Mouse (Mus musculus) liver, embryonic 15.5 days (tissue): Measurements from ENCODE around the gene Upf2. TPM values are rescaled to one million over a fixed set of nuclear protein-coding genes. Genes with fewer than 3 reads are reported as not detected.
"Not testable (repeated sequence)": the region's sequence is repeated elsewhere in the genome, so short reads cannot be mapped to it uniquely, and the experiment has no call there.

ENCODE experiments used
- ATAC-seq: fragments of 200-750 bp; cut with Nextera tagmentation; 2 replicates; pipeline ENCODE4 v1.8.0; 2017; ENCODE audit warnings: moderate number of reproducible peaks, mild to moderate bottlenecking, moderate library complexity; ENCODE audit not compliant: insufficient read depth
- H3K27ac ChIP-seq: fragments of 300-500 bp; sonication (generic); replicated peaks from 2 replicates; pipeline ENCODE4 v1.5.1; 2015; ENCODE audit warnings: mild to moderate bottlenecking, inconsistent platforms
- H3K27me3 ChIP-seq: fragments of 300-500 bp; sonication (generic); 2 replicates; pipeline ENCODE4 v1.6.1; 2015; ENCODE audit warnings: mild to moderate bottlenecking, inconsistent platforms
- H3K36me3 ChIP-seq: fragments of 300-500 bp; sonication (generic); replicated peaks from 2 replicates; pipeline ENCODE4 v1.6.1; 2015; ENCODE audit warnings: moderate library complexity, mild to moderate bottlenecking, inconsistent platforms
- H3K4me1 ChIP-seq: fragments of 300-500 bp; sonication (generic); replicated peaks from 2 replicates; pipeline ENCODE4 v1.6.1; 2015; ENCODE audit warnings: inconsistent platforms
- H3K4me2 ChIP-seq: fragments of 300-500 bp; sonication (generic); 2 replicates; pipeline ENCODE4 v1.6.1; 2015; ENCODE audit warnings: moderate library complexity, mild to moderate bottlenecking, inconsistent platforms
- H3K4me3 ChIP-seq: fragments of 300-500 bp; sonication (generic); replicated peaks from 2 replicates; pipeline ENCODE4 v1.5.1; 2015; ENCODE audit warnings: mild to moderate bottlenecking, inconsistent platforms
- H3K9ac ChIP-seq: fragments of 300-500 bp; sonication (generic); 2 replicates; pipeline ENCODE4 v1.6.1; 2015; ENCODE audit warnings: moderate library complexity, mild to moderate bottlenecking, inconsistent platforms
- H3K9me3 ChIP-seq: fragments of 300-500 bp; sonication (generic); replicated peaks from 2 replicates; pipeline ENCODE4 v1.6.1; 2016; ENCODE audit warnings: inconsistent platforms
- WGBS: fragments of 180-500 bp; shearing (Covaris S2); methylation state at CpG from one replicate; pipeline ENCODE4 v1.1.7; 2015; ENCODE audit warnings: mixed read lengths; ENCODE audit not compliant: insufficient replicate concordance; 5-methylcytosine and 5-hydroxymethylcytosine counted together
- polyA plus RNA-seq: library from polyadenylated mRNA; unstranded; fragments of >200 nt; fragmentation: Nextera tagmentation; extraction: Ambion mirVana; gene quantifications from 2 replicates; pipeline ENCODE4 v1.2.1, GENCODE M21; 2015

The Upf2 gene
- polyA plus RNA-seq, 1 experiment from 2014 or later, result 3.7 TPM

GRCm38 (mm10) chr2:5949821-5950220 lies 1.4 kb upstream of the Upf2 start:
- not testable (repeated sequence) for H3K36me3 ChIP-seq, ATAC-seq, H3K9me3 ChIP-seq, H3K27me3 ChIP-seq
- Histone ChIP-seq H3K4me3 (peak overlapping the region; percentile 100), H3K9ac (peak overlapping the region; percentile 72; the same call in 1 of the 2 replicates), H3K27ac (peak overlapping the region; percentile 71), H3K4me1 (peaks cover 33% of the 10 kb centered on the region), H3K4me2 (peak overlapping the region; percentile 81)
- WGBS, result 87% methylated on average over 9 of the region's 9 CpGs

GRCm38 (mm10) chr2:5950305-5950704 lies 964 bp upstream of the Upf2 start:
- peak overlapping the region; percentile 71 for H3K27ac ChIP-seq
- H3K4me2 ChIP-seq, result peak overlapping the region; percentile 81
- H3K4me1 ChIP-seq, result peaks cover 33% of the 10 kb centered on the region
- WGBS, result 3% methylated on average over 6 of the region's 6 CpGs
- ATAC-seq, result no peak
- no peaks in the 10 kb centered on the region for H3K36me3 ChIP-seq
- no peaks in the 10 kb centered on the region for H3K27me3 ChIP-seq
- no peaks in the 10 kb centered on the region for H3K9me3 ChIP-seq
- H3K9ac ChIP-seq, result peak overlapping the region; percentile 72
- H3K4me3 ChIP-seq, result peak overlapping the region; percentile 100

- H3K27ac ChIP-seq, result peak overlapping the region; percentile 90
- H3K4me3 ChIP-seq, result peak overlapping the region; percentile 100
- no peaks in the 10 kb centered on the region for H3K27me3 ChIP-seq
- H3K9ac ChIP-seq, result peak overlapping the region; percentile 97
- peak overlapping the region; percentile 81 for H3K4me2 ChIP-seq
- under 1% methylated on average over 46 of the region's 46 CpGs for WGBS
- H3K36me3 ChIP-seq, result 0 out of 2 replicates have a peak, but pooled peaks cover 3% of the 10 kb centered on the region
- ATAC-seq, result peak; percentile 53
- H3K4me1 ChIP-seq, result peaks cover 24% of the 10 kb centered on the region
- H3K9me3 ChIP-seq, result no peaks in the 10 kb centered on the region
Observed at GRCm38 (mm10) chr2:5951621-5952211, 447 bp downstream of the Upf2 start.

- H3K27ac ChIP-seq, result no peak overlapping the region
- H3K9me3 ChIP-seq, result no peaks in the 10 kb centered on the region
- 84% methylated on average over 9 of the region's 9 CpGs for WGBS
- no peak overlapping the region for H3K4me2 ChIP-seq
- no peak overlapping the region for H3K4me3 ChIP-seq
- peaks cover 16% of the 10 kb centered on the region for H3K4me1 ChIP-seq
- H3K36me3 ChIP-seq, result peaks cover 52% of the 10 kb centered on the region
- no peaks in the 10 kb centered on the region for H3K27me3 ChIP-seq
- no peak for ATAC-seq
- H3K9ac ChIP-seq, result no peak overlapping the region
Observed at GRCm38 (mm10) chr2:5957705-5958104, 6.4 kb downstream of the Upf2 start.

GRCm38 (mm10) chr2:5962265-5962664 lies 11.0 kb downstream of the Upf2 start:
- no peak overlapping the region for H3K9ac ChIP-seq
- 80% methylated on average over 2 of the region's 2 CpGs for WGBS

GRCm38 (mm10) chr2:5963729-5964128 lies 12.5 kb downstream of the Upf2 start:
- H3K4me1 ChIP-seq, H3K27ac ChIP-seq, H3K9ac ChIP-seq, H3K27me3 ChIP-seq, ATAC-seq, H3K4me2 ChIP-seq, H3K4me3 ChIP-seq, H3K9me3 ChIP-seq: not testable (repeated sequence)
- 71% methylated on average over 4 of the region's 4 CpGs for WGBS
- H3K36me3 ChIP-seq, result peaks cover 46% of the 10 kb centered on the region

More at GRCm38 (mm10) chr2:5962265-5962664, 11.0 kb downstream of the Upf2 start:
- Histone ChIP-seq H3K4me1 (peaks cover 2% of the 10 kb centered on the region), H3K27ac (no peak overlapping the region), H3K9me3 (no peaks in the 10 kb centered on the region), H3K36me3 (peaks cover 61% of the 10 kb centered on the region), H3K27me3 (no peaks in the 10 kb centered on the region), H3K4me2 (no peak overlapping the region), H3K4me3 (no peak overlapping the region)
- ATAC-seq, result no peak

- Histone ChIP-seq H3K4me1 (no peaks in the 10 kb centered on the region), H3K9ac (no peak overlapping the region), H3K4me2 (no peak overlapping the region), H3K9me3 (no peaks in the 10 kb centered on the region), H3K27me3 (no peaks in the 10 kb centered on the region), H3K36me3 (peaks cover 31% of the 10 kb centered on the region), H3K4me3 (no peak overlapping the region), H3K27ac (no peak overlapping the region)
- WGBS, result 81% methylated on average over 3 of the region's 3 CpGs
- ATAC-seq, result no peak
Observed at GRCm38 (mm10) chr2:5965972-5966371, 14.7 kb downstream of the Upf2 start.

- H3K27me3 ChIP-seq, H3K9ac ChIP-seq, H3K9me3 ChIP-seq, H3K4me1 ChIP-seq, ATAC-seq, H3K27ac ChIP-seq, H3K4me3 ChIP-seq, H3K4me2 ChIP-seq: not testable (repeated sequence)
- 87% methylated on average over 3 of the region's 3 CpGs for WGBS
- peaks cover 23% of the 10 kb centered on the region for H3K36me3 ChIP-seq
Observed at GRCm38 (mm10) chr2:5970629-5971028, 19.4 kb downstream of the Upf2 start.

GRCm38 (mm10) chr2:5977532-5977931 lies 26.3 kb downstream of the Upf2 start:
- Histone ChIP-seq H3K27ac (no peak overlapping the region), H3K36me3 (peaks cover 47% of the 10 kb centered on the region), H3K9me3 (no peaks in the 10 kb centered on the region), H3K9ac (no peak overlapping the region), H3K4me3 (no peak overlapping the region), H3K4me2 (no peak overlapping the region), H3K27me3 (no peaks in the 10 kb centered on the region), H3K4me1 (no peaks in the 10 kb centered on the region)
- ATAC-seq, result no peak
- 74% methylated on average over 4 of the region's 4 CpGs for WGBS

- ATAC-seq, result no peak
Observed at GRCm38 (mm10) chr2:5995538-5995937, 44.3 kb downstream of the Upf2 start.

GRCm38 (mm10) chr2:6003949-6004348 lies 52.7 kb downstream of the Upf2 start:
- peak overlapping the region; percentile 35 for H3K27ac ChIP-seq
- peaks cover 15% of the 10 kb centered on the region for H3K36me3 ChIP-seq
- ATAC-seq, result peak; percentile 84
- H3K4me1 ChIP-seq, result peaks cover 14% of the 10 kb centered on the region
- H3K27me3 ChIP-seq, result no peaks in the 10 kb centered on the region
- WGBS, result 23% methylated on average over 3 of the region's 3 CpGs
- H3K9ac ChIP-seq, result no peak overlapping the region
- peak overlapping the region; percentile 31 for H3K4me2 ChIP-seq
- H3K4me3 ChIP-seq, result no peak overlapping the region
- H3K9me3 ChIP-seq, result no peaks in the 10 kb centered on the region

More at GRCm38 (mm10) chr2:5995538-5995937, 44.3 kb downstream of the Upf2 start:
- Histone ChIP-seq H3K4me2 (no peak overlapping the region), H3K4me1 (no peaks in the 10 kb centered on the region), H3K9ac (no peak overlapping the region), H3K27me3 (no peaks in the 10 kb centered on the region), H3K4me3 (no peak overlapping the region), H3K9me3 (no peaks in the 10 kb centered on the region), H3K27ac (no peak overlapping the region), H3K36me3 (peaks cover 18% of the 10 kb centered on the region)
- 24% methylated on average over 5 of the region's 5 CpGs for WGBS

- H3K4me3 ChIP-seq, result no peak overlapping the region
- H3K4me2 ChIP-seq, result no peak overlapping the region
- WGBS, result 76% methylated on average over 5 of the region's 5 CpGs
- H3K4me1 ChIP-seq, result no peaks in the 10 kb centered on the region
- no peak overlapping the region for H3K27ac ChIP-seq
- no peaks in the 10 kb centered on the region for H3K27me3 ChIP-seq
- H3K9me3 ChIP-seq, result no peaks in the 10 kb centered on the region
- H3K36me3 ChIP-seq, result peaks cover 39% of the 10 kb centered on the region
- ATAC-seq, result no peak
- H3K9ac ChIP-seq, result no peak overlapping the region
Observed at GRCm38 (mm10) chr2:6014532-6014931, 63.3 kb downstream of the Upf2 start.
